Mouse (Mus musculus) heart, embryonic 11.5 days (tissue): ENCODE results near the gene Smarcd2. TPM values are rescaled to one million over a fixed set of nuclear protein-coding genes. Genes with fewer than 3 reads are reported as not detected.
A peak's percentile ranks its signal among the peaks of the same experiment; 100 is the strongest.
"Not testable (repeated sequence)": the region's sequence is repeated elsewhere in the genome, so short reads cannot be mapped to it uniquely, and the experiment has no call there.

Experiments used
- ATAC-seq: fragments of 200-750 bp; cut with Nextera tagmentation; replicated peaks from 2 replicates; pipeline ENCODE4 v1.8.0; 2017; ENCODE audit warnings: moderate library complexity; ENCODE audit not compliant: insufficient number of reproducible peaks, low FRiP score, low TSS enrichment
- H3K27ac ChIP-seq: fragments of 300-500 bp; sonication (generic); 2 replicates; pipeline ENCODE4 v1.5.1; 2014; ENCODE audit warnings: mild to moderate bottlenecking, low read depth, low read length
- H3K27me3 ChIP-seq: fragments of 300-500 bp; sonication (generic); 2 replicates; pipeline ENCODE4 v1.6.1; 2014; ENCODE audit warnings: mild to moderate bottlenecking, low read length, mixed read lengths; ENCODE audit not compliant: control insufficient read depth, insufficient read depth
- H3K36me3 ChIP-seq: fragments of 300-500 bp; sonication (generic); 2 replicates; pipeline ENCODE4 v1.6.1; 2014; ENCODE audit warnings: mild to moderate bottlenecking, low read length, moderate library complexity, mixed read lengths; ENCODE audit not compliant: control insufficient read depth, insufficient read depth
- H3K4me1 ChIP-seq: fragments of 300-500 bp; sonication (generic); 2 replicates; pipeline ENCODE4 v1.6.1; 2014; ENCODE audit warnings: low read length; ENCODE audit not compliant: control insufficient read depth, insufficient read depth
- H3K4me2 ChIP-seq: fragments of 300-500 bp; sonication (generic); 2 replicates; pipeline ENCODE4 v1.6.1; 2014; ENCODE audit warnings: mild to moderate bottlenecking, moderate library complexity
- H3K4me3 ChIP-seq: fragments of 300-500 bp; sonication (generic); 2 replicates; pipeline ENCODE4 v1.5.1; 2014; ENCODE audit warnings: low read depth, low read length
- H3K9ac ChIP-seq: fragments of 300-500 bp; sonication (generic); 2 replicates; pipeline ENCODE4 v1.6.1; 2014; ENCODE audit warnings: mild to moderate bottlenecking, low read depth, low read length, moderate library complexity
- H3K9me3 ChIP-seq: fragments of 300-500 bp; sonication (generic); replicated peaks from 2 replicates; pipeline ENCODE4 v1.6.1; 2016; ENCODE audit warnings: low read length; ENCODE audit not compliant: control insufficient read depth
- WGBS: fragments of 180-500 bp; shearing (Covaris S2); extraction: QIAGEN DNeasy Blood & Tissue Kit; methylation state at CpG from one replicate; pipeline ENCODE4 v1.1.7; 2014; ENCODE audit not compliant: insufficient replicate concordance; 5-methylcytosine and 5-hydroxymethylcytosine counted together
- polyA plus RNA-seq: library from polyadenylated mRNA; unstranded; fragments of >200 nt; fragmentation: Nextera tagmentation; extraction: Ambion mirVana; gene quantifications from 2 replicates; pipeline ENCODE4 v1.2.1, GENCODE M21; 2014

Smarcd2 gene
- polyA plus RNA-seq, 1 experiment from 2014 or later, result 25.9 TPM

- WGBS, result 85% methylated on average over 7 of the region's 7 CpGs
- Histone ChIP-seq H3K36me3 (peaks cover 73% of the 10 kb centered on the region), H3K4me1 (no peaks in the 10 kb centered on the region), H3K9ac (no peak overlapping the region), H3K4me2 (no peak overlapping the region), H3K27ac (no peak overlapping the region), H3K4me3 (no peak overlapping the region), H3K27me3 (no peaks in the 10 kb centered on the region), H3K9me3 (no peaks in the 10 kb centered on the region)
- ATAC-seq, result no peak
Measured at GRCm38 (mm10) chr11:106249326-106249725, 23.4 kb downstream of the Smarcd2 start.

DNA sequence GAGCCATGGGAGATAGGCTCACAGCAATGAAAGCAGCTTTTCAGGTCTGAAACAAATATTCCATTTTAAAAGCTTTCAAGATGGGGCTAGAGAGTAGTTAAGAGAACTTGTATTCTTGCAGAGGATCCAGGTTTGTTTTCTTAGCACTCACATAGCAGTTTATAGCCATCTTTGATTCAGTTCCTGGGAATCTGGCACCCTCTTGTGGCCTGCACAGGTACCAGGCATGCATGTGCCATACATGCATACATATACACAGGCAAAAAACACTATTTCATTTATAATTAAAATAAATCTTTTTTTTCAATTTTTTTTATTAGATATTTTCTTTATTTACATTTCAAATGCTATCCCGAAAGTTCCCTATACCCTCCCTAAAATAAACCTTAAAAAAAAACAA lies 25.9 kb downstream of the Smarcd2 start:
- peaks cover 72% of the 10 kb centered on the region for H3K36me3 ChIP-seq
- no peak for ATAC-seq
- WGBS, result 88% methylated on average over 1 of the region's 1 CpGs

DNA sequence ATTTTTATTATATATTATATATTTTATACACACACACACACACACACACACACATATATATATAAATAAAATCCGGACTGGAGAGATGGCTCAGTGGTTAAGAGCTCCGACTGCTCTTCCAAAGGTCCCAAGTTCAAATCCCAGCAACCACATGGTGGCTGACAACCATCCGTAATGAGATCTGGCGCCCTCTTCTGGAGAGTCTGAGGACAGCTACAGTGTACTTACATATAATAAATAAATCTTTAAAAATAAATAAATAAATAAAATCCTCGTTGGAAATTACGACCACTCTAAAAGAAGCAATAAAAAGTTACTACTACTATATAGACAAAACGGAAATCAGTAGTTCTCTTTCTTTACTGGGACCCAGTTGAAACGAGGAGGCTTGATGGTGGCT lies 38.8 kb downstream of the Smarcd2 start:
- WGBS, result 80% methylated on average over 8 of the region's 8 CpGs
- H3K9ac ChIP-seq, H3K27me3 ChIP-seq, H3K4me2 ChIP-seq, H3K4me3 ChIP-seq, H3K27ac ChIP-seq, ATAC-seq, H3K4me1 ChIP-seq, H3K9me3 ChIP-seq: not testable (repeated sequence)
- peaks cover 27% of the 10 kb centered on the region for H3K36me3 ChIP-seq

More for the DNA sequence above, 25.9 kb downstream of the Smarcd2 start:
- H3K9me3 ChIP-seq, result no peaks in the 10 kb centered on the region
- no peak overlapping the region for H3K27ac ChIP-seq
- H3K4me1 ChIP-seq, result no peaks in the 10 kb centered on the region
- no peaks in the 10 kb centered on the region for H3K27me3 ChIP-seq
- H3K4me3 ChIP-seq, result no peak overlapping the region
- no peak overlapping the region for H3K9ac ChIP-seq
- H3K4me2 ChIP-seq, result no peak overlapping the region

GRCm38 (mm10) chr11:106220603-106221002 lies 52.2 kb downstream of the Smarcd2 start:
- peaks cover 8% of the 10 kb centered on the region; the same call in 1 of the 2 replicates for H3K36me3 ChIP-seq
- no peak overlapping the region for H3K27ac ChIP-seq
- no peak overlapping the region for H3K4me2 ChIP-seq
- no peak overlapping the region for H3K9ac ChIP-seq
- H3K4me1 ChIP-seq, result peaks cover 8% of the 10 kb centered on the region
- whole genome bisulfite sequencing, result 88% methylated on average over 3 of the region's 3 CpGs
- no peak for ATAC-seq
- no peak overlapping the region for H3K4me3 ChIP-seq
- H3K9me3 ChIP-seq, result no peaks in the 10 kb centered on the region
- H3K27me3 ChIP-seq, result no peaks in the 10 kb centered on the region

GRCm38 (mm10) chr11:106216730-106217490 lies 55.9 kb downstream of the Smarcd2 start, which contains the start of gene Ddx42:
TSS of gene Ddx42 (plus strand) at chr11:106216926.
- Histone ChIP-seq H3K4me1 (peaks cover 17% of the 10 kb centered on the region), H3K9ac (peak within 1 kb of the TSS; percentile 98), H3K4me3 (peak within 1 kb of the TSS; percentile 99), H3K27ac (peak within 1 kb of the TSS; percentile 96), H3K27me3 (no peaks in the 10 kb centered on the region), H3K4me2 (peak within 1 kb of the TSS; percentile 74), H3K9me3 (no peaks in the 10 kb centered on the region), H3K36me3 (peaks cover 4% of the 10 kb centered on the region; the same call in 1 of the 2 replicates)
- peak; percentile 94 for ATAC-seq
- WGBS, result under 1% methylated on average over 69 of the region's 70 CpGs

GRCm38 (mm10) chr11:106215927-106216729 lies 56.6 kb downstream of the Smarcd2 start, which contains the start of gene Ccdc47:
TSS of gene Ccdc47 (minus strand) at chr11:106216344.
- H3K4me2 ChIP-seq, result peak within 1 kb of the TSS; percentile 74
- H3K36me3 ChIP-seq, result peaks cover 8% of the 10 kb centered on the region
- peak within 1 kb of the TSS; percentile 98 for H3K9ac ChIP-seq
- peak; percentile 95 for ATAC-seq
- H3K9me3 ChIP-seq, result no peaks in the 10 kb centered on the region
- H3K27me3 ChIP-seq, result no peaks in the 10 kb centered on the region
- peaks cover 17% of the 10 kb centered on the region for H3K4me1 ChIP-seq
- peak within 1 kb of the TSS; percentile 99 for H3K4me3 ChIP-seq
- peak within 1 kb of the TSS; percentile 96 for H3K27ac ChIP-seq
- under 1% methylated on average over 46 of the region's 46 CpGs for WGBS

DNA sequence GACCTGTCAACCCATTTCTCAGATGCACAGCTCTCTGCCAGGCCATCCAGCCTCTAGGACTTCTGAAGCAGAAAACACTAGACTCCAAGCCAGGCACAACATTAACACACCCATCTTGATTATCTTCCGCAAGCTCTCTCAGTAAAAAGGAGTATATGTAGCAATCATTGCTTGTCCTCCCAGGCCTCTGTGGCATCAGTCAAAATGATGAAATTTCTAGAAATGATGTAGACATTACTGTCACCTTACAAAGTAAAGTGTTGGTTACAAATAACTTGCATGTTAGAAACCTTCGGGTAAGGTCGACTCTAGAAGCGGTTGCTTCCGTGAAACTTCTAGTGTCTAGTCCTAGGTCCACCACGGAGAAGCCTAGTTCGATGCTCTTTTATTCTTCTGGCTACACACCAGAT lies 57.3 kb downstream of the Smarcd2 start:
- Histone ChIP-seq H3K4me3 (peak overlapping the region; percentile 99), H3K27me3 (no peaks in the 10 kb centered on the region), H3K4me2 (peak overlapping the region; percentile 74), H3K4me1 (peaks cover 17% of the 10 kb centered on the region), H3K36me3 (peaks cover 12% of the 10 kb centered on the region), H3K27ac (peak overlapping the region; percentile 96; the same call in 1 of the 2 replicates), H3K9me3 (no peaks in the 10 kb centered on the region), H3K9ac (peak overlapping the region; percentile 98)
- ATAC-seq, result no peak
- WGBS, result 26% methylated on average over 7 of the region's 7 CpGs

GRCm38 (mm10) chr11:106214856-106215255 lies 57.9 kb downstream of the Smarcd2 start:
- Histone ChIP-seq H3K27ac (no peak overlapping the region), H3K4me1 (peaks cover 17% of the 10 kb centered on the region), H3K4me2 (peak overlapping the region; percentile 74), H3K27me3 (no peaks in the 10 kb centered on the region), H3K36me3 (peaks cover 12% of the 10 kb centered on the region), H3K4me3 (peak overlapping the region; percentile 99; the same call in 1 of the 2 replicates), H3K9ac (peak overlapping the region; percentile 12; the same call in 1 of the 2 replicates), H3K9me3 (no peaks in the 10 kb centered on the region)
- 85% methylated on average over 5 of the region's 5 CpGs for WGBS
- ATAC-seq, result no peak
